Mouse (Mus musculus) left cerebral cortex, postnatal 4 days (tissue): ENCODE results near the gene Ptpre. TPM values are rescaled to one million over a fixed set of nuclear protein-coding genes. Genes with fewer than 3 reads are reported as not detected.
"Not testable (repeated sequence)": the region's sequence is repeated elsewhere in the genome, so short reads cannot be mapped to it uniquely, and the experiment has no call there.

Source experiments
- DNase-seq: peaks from one replicate; pipeline ENCODE4 v3.0.0-alpha.2; 2022
- intact Hi-C: fragments of 180-260 bp; cut with DNase I; formaldehyde crosslinking; loops from one replicate; pipeline ENCODE4 v1.15.1; 2025
- total RNA-seq, 2 experiments: library from RNA; stranded (reverse); gene quantifications; 2 replicates each; pipeline ENCODE4 v1.2.3; 2021

Ptpre gene
- 10 to 100 TPM; 25.1 to 26.2 TPM for total RNA-seq

DNA sequence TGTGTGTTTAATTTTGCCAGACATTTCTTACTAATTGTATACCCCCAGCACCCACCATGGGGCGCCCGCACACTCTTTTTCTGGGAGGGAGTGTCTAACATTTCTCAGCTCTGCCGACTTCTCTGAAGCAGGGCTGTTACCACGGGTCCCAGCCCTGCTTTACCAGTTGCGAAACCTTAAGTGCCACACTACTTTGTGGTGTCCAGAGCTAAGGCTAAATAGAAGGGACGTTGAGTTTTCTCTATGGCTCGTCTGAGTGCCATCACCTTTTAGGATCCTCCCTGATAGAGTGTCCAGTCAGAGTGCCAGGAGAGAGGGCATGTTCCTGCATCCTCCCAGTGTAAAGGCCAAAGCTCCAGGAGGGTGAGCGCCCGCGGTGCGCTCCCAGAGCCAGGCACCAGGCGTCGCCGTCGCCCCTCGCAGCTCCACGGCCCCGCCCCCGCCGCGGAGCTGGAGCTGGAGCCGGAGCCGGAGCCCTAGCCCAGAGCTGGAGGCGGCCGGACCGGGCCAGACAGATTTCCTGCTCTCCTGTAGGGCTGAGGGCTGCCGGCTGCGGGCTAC lies at the start of gene Ptpre:
Gene Ptpre (plus strand): TSS at position 141 of the 561 bp plus-strand sequence.
- intact Hi-C loops, result loop anchor here (2.0 kb wide), 1 partner anchor 95 kb away; no protein-coding TSS in a partner anchor
- peak; percentile 76 for DNase-seq

DNA sequence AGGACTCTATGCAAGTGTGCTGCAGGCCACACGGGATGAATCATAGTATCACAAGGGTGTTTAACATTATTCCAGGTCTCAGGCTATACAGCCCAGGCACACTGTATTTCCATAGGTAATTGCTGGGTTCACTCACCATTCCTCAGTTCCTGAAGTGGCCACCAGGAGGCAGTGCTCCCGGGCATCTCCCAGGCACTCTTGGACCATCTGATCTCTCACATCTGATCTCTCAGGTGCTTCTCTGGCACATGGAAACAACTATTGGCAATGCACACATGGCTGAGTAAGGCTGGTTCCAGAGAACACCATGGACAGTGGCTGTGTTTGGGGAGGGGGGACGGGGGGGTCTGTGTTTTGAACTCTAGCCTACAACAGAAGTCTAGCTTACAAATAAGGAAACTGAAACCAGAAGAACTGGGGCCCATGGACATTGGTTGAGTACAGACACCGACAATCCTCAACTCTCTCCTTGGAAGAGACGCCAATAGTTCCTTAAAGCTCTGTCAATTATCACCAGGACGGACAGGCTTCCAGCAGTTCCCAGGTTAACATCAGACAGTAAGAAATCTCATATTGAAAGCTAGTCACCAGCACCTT lies 49.0 kb upstream of the Ptpre start:
- peak; percentile 45 for DNase-seq
- intact Hi-C loops, result loop anchor here (5.0 kb wide), 1 partner anchor 1821 kb away; no protein-coding TSS in a partner anchor

DNA sequence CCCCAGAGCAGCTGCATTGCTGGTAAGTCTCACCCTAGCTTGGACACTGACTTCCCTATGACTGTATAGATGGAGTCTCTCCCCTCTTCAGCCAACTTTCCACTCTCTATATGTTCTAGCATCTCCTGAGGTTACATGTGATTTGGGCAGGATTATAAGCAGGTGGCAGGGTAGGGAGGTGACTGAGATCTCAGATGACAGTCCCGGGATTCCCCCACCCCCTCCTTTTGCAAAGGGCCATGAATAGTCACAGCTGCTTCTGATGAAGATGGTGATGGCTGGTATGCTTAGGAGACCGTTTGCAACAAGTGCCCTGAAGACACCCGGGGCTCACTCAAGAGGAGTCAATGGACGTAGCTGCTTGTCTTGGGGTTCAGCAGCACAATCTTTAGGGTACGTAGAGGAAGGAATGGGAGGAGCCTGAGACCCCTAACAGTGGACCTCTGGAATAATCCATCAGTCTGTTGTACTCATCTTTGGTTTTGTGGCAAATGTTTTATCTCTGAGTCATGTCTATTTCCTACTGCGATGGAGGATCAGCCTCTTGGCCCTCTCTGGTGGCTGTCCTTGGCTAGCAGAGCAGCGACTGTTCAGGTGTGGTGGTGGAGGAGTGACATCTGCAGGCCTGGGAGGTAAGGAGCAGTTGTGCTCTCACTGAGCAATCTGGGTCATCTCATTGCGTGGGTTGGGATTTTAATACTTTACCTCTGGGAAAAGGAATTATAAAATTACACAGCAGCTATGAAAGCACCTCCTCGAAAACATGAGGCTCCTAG lies 47.4 kb upstream of the Ptpre start:
- DNase-seq, result no peak
- intact Hi-C loops, result loop anchor here (5.0 kb wide), 2 partner anchors 48 to 1823 kb away; no protein-coding TSS in a partner anchor

DNA sequence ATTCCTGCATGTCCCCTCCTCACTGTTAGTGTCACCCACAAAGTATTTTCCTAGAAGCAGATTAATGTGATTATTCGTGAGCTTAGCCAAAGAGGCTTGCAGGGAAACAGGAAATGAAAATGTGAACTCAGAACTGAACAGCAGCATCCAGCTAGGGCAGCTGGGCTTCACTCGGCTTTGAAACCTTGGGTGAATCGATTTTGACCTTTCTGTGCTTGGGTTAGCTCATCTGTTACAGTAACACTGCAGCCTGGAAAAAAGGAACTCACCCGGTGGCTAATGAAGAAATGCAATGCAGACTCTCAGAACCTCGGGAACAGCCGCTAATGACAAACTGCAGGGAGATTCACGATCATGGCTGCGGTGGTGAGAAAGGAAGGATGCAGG lies 46.8 kb upstream of the Ptpre start:
- intact Hi-C loops, result loop anchor here (5.0 kb wide), 1 partner anchor 48 kb away; no protein-coding TSS in a partner anchor
- no peak for DNase-seq

DNA sequence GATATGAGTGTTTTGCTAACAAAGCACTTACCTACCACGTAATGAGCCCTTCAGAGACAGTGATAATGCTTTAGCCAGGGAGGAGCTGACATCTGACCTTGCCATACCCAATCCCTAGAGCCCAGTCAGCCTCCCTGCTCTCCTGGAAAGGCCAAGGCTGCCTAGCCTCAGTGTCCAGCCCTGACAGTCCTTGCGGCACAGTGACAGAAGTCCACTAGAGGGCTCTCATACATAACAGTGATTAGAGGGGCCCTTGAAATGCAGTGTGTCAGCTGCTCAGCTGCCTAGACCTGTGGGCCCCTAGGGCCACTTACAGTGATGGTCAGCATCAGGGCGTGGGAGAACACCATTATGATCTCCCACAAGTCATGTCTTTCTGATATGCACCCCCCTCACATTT lies 42.0 kb upstream of the Ptpre start:
- intact Hi-C loops, result no loop called here
- no peak for DNase-seq

DNA sequence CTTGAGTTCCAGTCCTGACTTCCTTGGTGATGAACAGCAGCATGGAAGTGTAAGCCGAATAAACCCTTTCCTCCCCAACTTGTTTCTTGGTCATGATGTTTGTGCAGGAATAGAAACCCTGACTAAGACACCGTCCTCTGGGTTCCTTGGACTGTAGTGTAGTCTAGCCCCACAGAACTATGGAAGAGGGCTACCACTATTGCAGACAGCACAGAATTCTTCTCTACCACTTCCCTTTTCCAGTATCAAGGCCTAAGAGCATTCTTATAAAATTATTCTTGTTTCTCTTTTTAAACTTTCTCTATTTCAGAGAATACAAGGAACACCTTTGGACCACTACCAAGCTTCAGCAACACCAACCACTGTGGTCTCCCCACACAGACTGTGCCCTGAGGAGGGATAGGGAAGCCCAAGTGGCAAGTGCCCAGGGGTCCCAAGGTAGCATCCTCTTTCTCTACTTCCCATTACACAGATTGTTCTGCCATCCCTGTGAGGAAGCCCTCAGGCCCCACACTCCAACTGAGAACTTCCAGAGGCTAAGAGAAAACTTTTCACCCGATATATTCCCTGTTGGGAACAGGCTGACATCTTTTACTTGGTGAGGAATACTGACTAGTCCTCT lies 38.6 kb upstream of the Ptpre start:
- DNase-seq, result no peak
- intact Hi-C loops, result no loop called here

DNA sequence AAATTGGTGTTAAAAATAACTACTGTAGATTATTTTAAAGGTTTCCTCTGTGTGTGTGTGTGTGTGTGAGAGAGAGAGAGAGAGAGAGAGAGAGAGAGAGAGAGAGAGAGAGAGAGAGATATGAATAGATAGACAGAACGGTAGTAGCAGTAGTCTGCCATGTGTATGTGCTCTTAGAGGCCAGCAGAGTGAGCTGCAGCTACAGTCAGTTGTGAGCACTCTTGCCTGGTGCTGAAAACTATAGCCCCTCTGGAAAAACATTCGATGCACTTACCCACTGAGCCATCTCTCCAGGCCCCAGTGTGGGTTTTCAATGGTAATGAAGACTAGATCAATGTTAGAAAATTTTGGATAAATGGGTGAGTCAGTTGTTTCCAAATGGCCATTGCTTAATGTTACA lies 37.9 kb upstream of the Ptpre start:
- no peak for DNase-seq
- intact Hi-C loops, result no loop called here

DNA sequence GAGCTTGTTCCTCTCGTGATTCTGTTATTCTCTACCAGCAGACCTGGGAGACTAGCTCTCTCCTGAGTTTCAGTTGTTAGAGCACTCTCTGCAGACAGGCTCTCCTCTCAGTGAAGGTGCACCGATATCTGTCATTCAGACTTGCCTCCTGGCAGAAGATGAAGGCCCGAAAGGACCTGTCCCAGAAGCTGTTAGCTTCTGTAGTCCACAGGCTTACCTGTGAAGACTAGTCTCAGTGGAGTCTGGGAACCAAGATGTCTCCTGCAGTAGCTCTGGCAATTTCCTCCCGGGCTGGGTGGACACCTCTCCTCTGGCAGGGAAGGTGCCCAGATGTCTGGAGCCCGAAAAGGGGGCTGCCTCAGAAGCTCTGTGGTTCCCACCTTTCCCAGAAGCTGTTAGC lies 30.8 kb upstream of the Ptpre start:
- DNase-seq, intact Hi-C loops: not testable (repeated sequence)

DNA sequence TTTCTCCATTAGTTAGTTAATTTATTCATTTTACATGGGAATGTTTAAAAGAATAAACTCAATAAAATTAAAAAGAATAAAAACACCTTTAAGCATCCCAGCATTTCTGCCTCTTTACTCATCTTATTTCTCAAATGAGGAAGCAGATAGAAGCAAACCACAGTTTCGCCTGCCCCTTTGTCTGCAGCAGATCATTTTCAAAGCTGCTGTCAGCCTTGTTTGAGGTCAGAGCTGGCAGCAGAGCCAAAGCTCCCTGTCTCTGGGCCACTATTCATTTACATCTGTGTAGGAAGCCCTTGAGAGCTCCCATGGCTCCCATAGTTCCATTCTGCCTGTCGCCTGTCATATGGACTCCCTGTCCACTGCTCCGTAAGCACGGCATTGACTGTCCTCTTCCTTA lies 28.7 kb upstream of the Ptpre start:
- intact Hi-C loops, result no loop called here
- no peak for DNase-seq

DNA sequence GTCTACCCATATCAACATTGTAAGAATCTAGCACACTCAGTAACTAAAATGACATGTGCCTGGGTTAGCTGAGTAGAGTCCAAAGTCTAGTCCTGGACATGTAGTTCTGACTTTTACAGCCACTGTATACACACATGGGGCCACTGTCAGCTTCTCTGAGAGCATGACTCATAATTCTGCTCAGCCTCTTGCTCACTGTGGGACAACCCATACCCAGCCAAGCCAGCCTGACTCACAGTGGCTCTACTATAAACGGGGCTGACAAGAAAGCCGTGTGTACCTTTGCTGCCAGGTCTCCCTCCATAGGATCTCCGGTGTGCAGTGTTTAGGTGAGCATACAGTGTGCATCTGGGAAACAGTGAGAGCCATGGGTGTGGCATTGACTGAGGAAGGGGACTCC lies 28.0 kb upstream of the Ptpre start:
- DNase-seq, result no peak
- intact Hi-C loops, result no loop called here

DNA sequence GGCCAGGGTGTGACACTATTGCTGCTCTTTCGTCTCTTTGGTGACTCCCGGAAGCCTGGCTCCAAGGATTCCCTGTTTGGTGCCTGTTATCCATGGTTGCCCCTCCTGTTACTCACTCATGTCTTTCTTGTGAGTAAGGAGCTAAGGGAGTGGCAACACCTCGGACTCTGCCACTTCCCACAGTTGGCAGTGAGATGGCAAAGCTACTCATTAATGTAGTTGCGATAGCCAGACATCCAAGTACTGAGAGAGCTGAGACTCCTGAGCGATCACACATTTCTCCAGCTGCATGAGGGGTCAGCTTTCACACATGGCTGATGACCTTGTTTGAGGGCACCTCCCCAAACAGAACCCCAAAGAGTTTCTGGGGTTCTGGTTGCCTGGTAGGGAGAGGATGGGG lies 26.9 kb upstream of the Ptpre start:
- DNase-seq, result no peak
- intact Hi-C loops, result no loop called here

DNA sequence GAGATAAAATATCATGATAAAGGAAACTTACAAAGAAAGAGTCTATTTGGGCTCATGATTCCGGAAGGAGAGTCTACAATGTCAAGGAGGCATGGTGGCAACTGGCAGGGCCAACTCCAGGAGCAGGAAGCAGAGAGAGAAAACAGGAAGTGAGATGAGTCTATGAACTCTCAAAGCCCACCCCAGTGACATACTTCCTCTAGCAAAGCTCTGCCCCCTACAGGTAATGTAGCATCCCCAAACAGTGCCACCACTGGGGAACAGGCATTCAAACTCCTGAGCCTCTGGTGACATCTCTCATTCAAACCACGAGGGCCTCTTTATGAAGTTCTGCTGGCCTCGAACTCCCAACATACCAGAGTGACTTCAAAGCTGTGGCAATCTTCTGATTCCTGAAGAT lies 25.6 kb upstream of the Ptpre start:
- intact Hi-C loops, result no loop called here
- no peak for DNase-seq

DNA sequence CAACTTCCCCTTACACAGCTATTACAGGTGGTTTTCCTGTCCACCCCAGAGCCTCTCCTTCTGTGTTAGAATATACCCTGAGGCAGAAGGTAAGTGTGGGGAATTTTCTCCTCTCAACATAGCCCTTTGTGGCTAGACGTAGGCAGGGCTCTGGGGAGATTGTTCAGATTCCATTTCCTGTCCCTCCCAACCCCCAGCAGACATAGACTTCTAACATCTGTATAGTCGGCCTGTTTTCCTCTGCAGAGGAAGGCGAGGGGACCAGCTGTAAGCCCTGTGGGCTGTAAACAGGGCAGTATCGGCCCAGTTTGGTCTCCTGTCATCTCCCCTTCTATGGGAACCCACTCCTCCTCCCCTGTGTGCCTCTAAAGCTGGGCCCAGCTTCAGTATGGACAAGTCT lies 20.1 kb upstream of the Ptpre start:
- DNase-seq, result no peak
- intact Hi-C loops, result no loop called here

DNA sequence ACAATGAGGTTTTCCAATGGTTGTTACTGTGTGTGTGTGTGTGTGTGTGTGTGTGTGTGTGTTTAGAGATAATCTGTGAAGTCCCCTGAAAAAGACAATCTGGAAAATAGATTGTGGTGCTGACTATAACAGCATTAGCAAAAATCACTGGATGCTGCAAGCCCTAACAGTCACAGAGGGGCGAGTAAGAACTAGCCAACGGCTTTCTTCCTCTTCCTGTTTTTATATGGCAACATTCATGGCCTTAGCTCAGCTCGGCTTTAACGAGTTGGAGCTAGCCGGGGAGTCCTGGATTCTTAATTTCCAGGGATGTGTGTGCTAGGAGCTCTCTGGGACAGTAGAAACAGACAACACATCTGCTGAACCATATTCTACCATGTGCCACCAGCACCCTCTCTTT lies 17.0 kb upstream of the Ptpre start:
- intact Hi-C loops, result no loop called here
- no peak for DNase-seq

DNA sequence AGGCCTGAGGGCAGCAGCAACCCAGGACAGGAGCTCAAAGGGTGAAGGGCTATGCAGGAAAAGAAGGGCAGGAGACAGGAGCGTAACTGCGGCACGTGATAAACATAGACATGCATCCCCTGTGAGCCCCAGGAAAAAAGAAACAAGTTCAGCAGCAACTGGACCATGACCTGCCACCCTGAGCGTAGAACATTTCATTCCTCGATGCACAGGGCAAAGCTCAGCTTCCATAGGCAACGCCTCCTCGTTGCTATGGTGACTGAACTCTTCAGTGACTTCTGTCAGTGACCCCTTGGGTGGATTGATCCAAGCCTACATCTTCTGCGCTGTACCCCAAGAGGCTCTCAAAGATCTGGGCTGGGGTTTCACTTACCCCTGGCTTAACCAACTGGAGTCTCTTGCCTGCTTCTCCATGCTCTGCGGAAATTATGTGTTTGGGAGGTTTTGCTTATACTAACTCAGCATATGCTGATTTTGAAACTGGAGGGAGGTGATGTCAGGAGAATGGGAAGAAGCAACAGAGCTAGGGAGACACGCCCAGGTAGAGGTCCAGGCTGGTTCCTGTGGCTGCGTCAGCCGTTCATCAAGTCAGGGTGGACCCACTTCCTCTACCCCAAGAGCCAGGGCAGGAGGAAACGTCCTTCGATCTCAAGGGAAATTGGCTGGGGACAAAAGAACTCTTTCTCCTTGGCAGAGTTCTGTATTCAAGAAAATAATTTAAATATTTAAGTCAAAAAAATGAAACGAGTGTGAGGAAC lies 15.3 kb upstream of the Ptpre start:
- no peak for DNase-seq
- intact Hi-C loops, result no loop called here

DNA sequence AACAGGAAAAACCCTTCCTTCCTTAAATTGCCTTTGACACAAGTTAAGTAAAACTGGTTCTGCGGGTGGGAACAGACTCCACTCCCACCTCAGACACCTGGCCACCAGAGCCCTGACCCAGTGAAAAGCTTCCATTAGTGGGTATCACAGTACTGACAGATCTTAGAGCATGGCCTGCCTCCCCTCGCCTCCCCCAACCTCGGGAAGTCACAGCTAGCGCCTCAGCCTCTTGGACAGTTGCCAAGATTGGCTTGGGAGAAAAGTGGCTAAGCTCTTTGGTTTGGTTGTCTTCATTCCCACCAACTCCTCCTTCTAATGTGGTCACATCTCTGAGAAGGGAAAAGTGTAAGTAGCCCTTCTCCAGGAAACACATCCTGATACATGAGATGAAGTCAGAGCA lies 13.3 kb upstream of the Ptpre start:
- intact Hi-C loops, result no loop called here
- DNase-seq, result no peak

DNA sequence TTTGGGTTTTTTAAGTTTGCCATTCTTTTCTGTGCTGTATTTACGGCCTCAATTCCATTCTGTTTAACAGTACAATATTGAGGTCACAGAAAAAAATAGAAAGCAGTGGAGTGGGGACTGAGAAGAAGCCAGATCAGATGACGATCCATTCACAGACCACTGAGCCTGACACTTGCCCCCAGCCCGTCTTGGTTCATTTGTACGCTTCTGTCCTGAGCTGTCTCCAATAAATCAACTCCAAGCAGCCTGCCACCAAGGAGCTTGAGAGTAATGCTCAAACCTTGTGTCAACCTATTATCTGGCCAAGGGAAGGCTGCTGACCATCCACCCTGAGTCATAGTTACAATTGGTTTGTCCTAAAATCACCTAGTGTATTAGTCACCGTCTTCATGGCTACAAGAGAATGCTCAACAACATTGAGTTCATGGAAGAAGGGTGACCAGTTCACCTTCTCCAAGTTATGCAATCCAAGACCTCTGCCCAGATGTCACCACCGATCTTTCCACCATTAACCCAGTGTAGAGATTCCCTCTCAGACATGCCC lies 12.8 kb upstream of the Ptpre start:
- no peak for DNase-seq
- intact Hi-C loops, result no loop called here

DNA sequence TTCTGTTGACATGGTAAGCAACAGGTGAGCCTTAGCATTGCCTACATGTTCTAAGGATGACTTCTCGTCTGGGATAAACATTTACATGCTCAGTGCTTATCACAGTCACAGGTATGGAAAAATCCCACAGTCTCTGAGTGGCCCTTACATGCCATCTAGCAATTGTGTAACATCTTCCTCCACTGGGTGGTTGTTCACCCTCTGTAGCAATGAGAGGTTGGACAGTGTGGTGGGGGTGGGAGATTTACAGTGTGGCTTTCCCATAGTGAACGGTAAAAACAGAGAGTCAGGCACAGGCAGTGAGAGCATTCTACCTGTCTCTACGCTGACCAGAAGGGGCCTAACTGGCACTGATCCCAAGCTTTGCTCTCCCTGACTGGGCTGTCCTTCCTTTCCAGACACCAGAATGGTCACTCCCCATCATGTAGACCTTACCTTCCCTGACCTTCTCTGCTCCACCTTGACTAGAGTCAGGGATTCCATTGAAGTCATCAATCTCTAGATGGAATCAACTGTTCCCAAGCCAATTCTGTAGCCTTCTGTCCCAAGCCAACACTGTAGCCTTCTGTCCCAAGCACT lies 10.6 kb upstream of the Ptpre start:
- intact Hi-C loops, result no loop called here
- no peak for DNase-seq

DNA sequence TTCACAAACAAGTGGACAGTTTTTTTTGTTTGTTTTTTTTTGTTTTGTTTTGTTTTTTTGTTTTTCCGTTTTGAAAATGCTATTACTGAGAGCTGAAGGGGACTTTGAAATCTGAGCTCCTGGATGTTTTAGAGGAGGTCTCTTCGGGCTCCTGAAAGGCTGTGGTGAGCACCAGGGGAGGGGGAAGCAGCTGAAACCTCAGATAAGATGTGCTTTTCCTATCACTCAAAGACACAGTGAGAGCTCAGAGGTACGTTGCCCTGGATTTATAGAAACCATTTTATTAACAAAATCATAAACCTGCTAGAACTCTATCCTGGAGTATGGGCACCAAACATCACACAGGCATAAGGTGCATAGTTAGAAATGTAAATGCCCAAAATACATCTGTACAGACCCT lies 10.1 kb upstream of the Ptpre start:
- DNase-seq, result no peak
- intact Hi-C loops, result no loop called here

DNA sequence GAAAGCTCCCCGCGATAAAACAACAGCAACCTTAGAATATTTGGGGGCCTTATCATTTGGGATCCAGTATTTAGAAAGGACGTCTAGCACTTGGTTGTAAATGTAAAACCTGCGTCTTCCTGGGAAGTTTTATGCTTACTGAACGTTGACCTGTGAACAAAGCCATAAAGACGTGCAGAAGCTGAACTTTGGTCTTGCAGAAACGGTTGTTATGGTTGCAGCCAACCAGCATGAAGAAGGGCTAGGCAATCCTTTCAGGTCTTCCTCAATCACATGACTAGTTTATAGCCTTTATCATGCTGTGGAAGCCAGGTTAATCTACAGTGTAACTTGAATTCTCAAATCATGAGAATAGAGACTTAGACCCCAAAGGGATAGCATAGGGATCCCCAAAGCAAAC lies 8.8 kb upstream of the Ptpre start, which contains the start of gene Clrn3:
Gene Clrn3 (minus strand): TSS at position 140 of the 400 bp plus-strand sequence.
- no peak for DNase-seq
- intact Hi-C loops, result no loop called here
